Mouse (Mus musculus): Measurements from ENCODE around the gene Lig1.
"Not testable (repeated sequence)": the region's sequence is repeated elsewhere in the genome, so short reads cannot be mapped to it uniquely, and the experiment has no call there.

Gene Lig1

GRCm38 (mm10) chr7:13277081-13277480, at the start of gene Lig1:
Gene Lig1, plus strand, starts transcription at chr7:13277283.
- no peak for DNase-seq (ENCODE audit: low spot score in 2 of 2)

GRCm38 (mm10) chr7:13260746-13261700, 16.1 kb upstream of the Lig1 start:
- no peak for DNase-seq (ENCODE audit: low spot score in 2 of 2)

- DNase-seq (ENCODE audit: low spot score in 2 of 2): no peak
These were observed 13.2 kb upstream of the Lig1 start for GRCm38 (mm10) chr7:13263851-13264250.

- no peak for DNase-seq (ENCODE audit: low spot score in 2 of 2)
These were observed 12.7 kb upstream of the Lig1 start for GRCm38 (mm10) chr7:13264396-13264795.

GRCm38 (mm10) chr7:13268749-13269260, 8.3 kb upstream of the Lig1 start:
- DNase-seq (ENCODE audit: low spot score in 2 of 2): no peak

GRCm38 (mm10) chr7:13269394-13269793, 7.7 kb upstream of the Lig1 start:
- DNase-seq (ENCODE audit: low spot score in 2 of 2): no peak

- no peak for DNase-seq (ENCODE audit: low spot score in 2 of 2)
These were observed 5.4 kb upstream of the Lig1 start for GRCm38 (mm10) chr7:13271704-13272103.

- DNase-seq (ENCODE audit: low spot score in 2 of 2): no peak
These were observed 750 bp downstream of the Lig1 start for GRCm38 (mm10) chr7:13277833-13278232.

- peak; percentile 90 to 91 for DNase-seq (ENCODE audit: low spot score in 2 of 2)
These were observed 1.3 kb downstream of the Lig1 start, which contains the start of gene Zswim9 for GRCm38 (mm10) chr7:13278308-13278891. Gene Zswim9, minus strand, starts transcription at chr7:13278721.

GRCm38 (mm10) chr7:13278957-13279356, 1.9 kb downstream of the Lig1 start:
- not testable (repeated sequence) for DNase-seq (ENCODE audit: low spot score in 2 of 2)

- no peak for DNase-seq (ENCODE audit: low spot score in 2 of 2)
These were observed 11.5 kb downstream of the Lig1 start for GRCm38 (mm10) chr7:13288621-13289020.

GRCm38 (mm10) chr7:13290041-13290675, 13.1 kb downstream of the Lig1 start:
- DNase-seq (ENCODE audit: low spot score in 2 of 2): no peak

GRCm38 (mm10) chr7:13291370-13291769, 14.3 kb downstream of the Lig1 start:
- DNase-seq (ENCODE audit: low spot score in 2 of 2): no peak

- DNase-seq (ENCODE audit: low spot score in 2 of 2): peak in 1 of 2 experiments; percentile 19
These were observed 17.1 kb downstream of the Lig1 start for GRCm38 (mm10) chr7:13293878-13294855.

GRCm38 (mm10) chr7:13295256-13295655, 18.2 kb downstream of the Lig1 start:
- no peak for DNase-seq (ENCODE audit: low spot score in 2 of 2)

- no peak for DNase-seq (ENCODE audit: low spot score in 2 of 2)
These were observed 20.6 kb downstream of the Lig1 start for GRCm38 (mm10) chr7:13297636-13298035.

- no peak for DNase-seq (ENCODE audit: low spot score in 2 of 2)
These were observed 21.7 kb downstream of the Lig1 start for GRCm38 (mm10) chr7:13298821-13299220.

- no peak for DNase-seq (ENCODE audit: low spot score in 2 of 2)
These were observed 24.6 kb downstream of the Lig1 start for GRCm38 (mm10) chr7:13301643-13302042.

- DNase-seq (ENCODE audit: low spot score in 2 of 2): no peak
These were observed 25.7 kb downstream of the Lig1 start for GRCm38 (mm10) chr7:13302780-13303179.

- DNase-seq (ENCODE audit: low spot score in 2 of 2): no peak
These were observed 26.3 kb downstream of the Lig1 start for GRCm38 (mm10) chr7:13303372-13303771.

GRCm38 (mm10) chr7:13309407-13309806, 32.3 kb downstream of the Lig1 start:
- no peak for DNase-seq (ENCODE audit: low spot score in 2 of 2)

Data from urinary bladder, postnatal 36 days (tissue).